11 mouse cellular contexts compared by ENCODE assay signal in genomic region chr2:92967032-92967838, GRCm38 (mm10). TPM values are rescaled to one million over a fixed set of nuclear protein-coding genes. Genes with fewer than 3 reads are reported as not detected.
DNase-seq lines count a peak whose midpoint lies in the region; ATAC-seq and TF ChIP-seq lines count a peak whose summit lies in the region.
"Had no signal": no experiment of that assay in that cellular context is flagged by ENCODE, and none has a peak within 500 bp of the region (broad histone marks: within the 10 kb centered on the region; RNA-seq: fewer than 3 reads in every experiment).

No protein-coding gene starts in this region.

- H3K27ac ChIP-seq in intestine, embryonic 14.5 days (ENCODE audit: low read depth), result no peak overlapping the region
- H3K27ac ChIP-seq in intestine, postnatal 0 days (ENCODE audit: low read depth, low read length), result no peak overlapping the region
- H3K27ac ChIP-seq in hindbrain, embryonic 16.5 days (ENCODE audit: low read depth, low read length), result no peak overlapping the region
- H3K27ac ChIP-seq in stomach, embryonic 16.5 days (ENCODE audit: low read length), result peak overlapping the region; percentile 70
- H3K27ac ChIP-seq in liver, postnatal 0 days (ENCODE audit: low read depth), result no peak overlapping the region
- H3K27ac ChIP-seq: layer of hippocampus, adult 2 months had no signal

- no peak overlapping the region for H3K4me2 ChIP-seq in intestine, embryonic 14.5 days (ENCODE audit: low read length)
- H3K4me2 ChIP-seq in intestine, postnatal 0 days (replicated peaks; ENCODE audit: low read depth), result no peak overlapping the region
- H3K4me2 ChIP-seq in hindbrain, embryonic 16.5 days (ENCODE audit: low read length), result no peak overlapping the region
- H3K4me2 ChIP-seq in stomach, embryonic 16.5 days (ENCODE audit: low read depth, low read length), result 0 out of 2 replicates have a peak overlapping the region, but pooled peaks have one; percentile 7
- H3K4me2 ChIP-seq in liver, postnatal 0 days (ENCODE audit: low read depth, low read length), result no peak overlapping the region

- no peak overlapping the region for H3K9ac ChIP-seq in intestine, embryonic 14.5 days (ENCODE audit: low read length)
- H3K9ac ChIP-seq in intestine, postnatal 0 days (ENCODE audit: low read depth, low read length), result no peak overlapping the region
- H3K9ac ChIP-seq in hindbrain, embryonic 16.5 days (ENCODE audit: low read depth, low read length), result no peak overlapping the region
- 0 out of 2 replicates have a peak overlapping the region, but pooled peaks have one; percentile 31 for H3K9ac ChIP-seq in stomach, embryonic 16.5 days (ENCODE audit: low read length)
- H3K9ac ChIP-seq in liver, postnatal 0 days (replicated peaks), result no peak overlapping the region

- no peaks in the 10 kb centered on the region for H3K9me3 ChIP-seq in intestine, embryonic 14.5 days (ENCODE audit: control insufficient read depth, low read length)
- H3K9me3 ChIP-seq in intestine, postnatal 0 days (ENCODE audit: control insufficient read depth), result no peaks in the 10 kb centered on the region
- no peaks in the 10 kb centered on the region for H3K9me3 ChIP-seq in hindbrain, embryonic 16.5 days (ENCODE audit: control insufficient read depth, low read length)
- no peaks in the 10 kb centered on the region for H3K9me3 ChIP-seq in stomach, embryonic 16.5 days (replicated peaks; ENCODE audit: control insufficient read depth, low read length)
- H3K9me3 ChIP-seq in liver, postnatal 0 days (ENCODE audit: low read length), result no peaks in the 10 kb centered on the region

- TF ChIP-seq CTCF in intestine, postnatal 0 days (IDR thresholded peaks at IDR 0.05; ENCODE audit: low read depth), result no peak
- no peak for TF ChIP-seq CTCF in liver, postnatal 0 days (IDR thresholded peaks at IDR 0.05; ENCODE audit: low read depth)

- peak; percentile 65 for ATAC-seq in intestine, embryonic 14.5 days (replicated peaks; ENCODE audit: low FRiP score, low TSS enrichment, low read depth)
- no peak for ATAC-seq in intestine, postnatal 0 days
- ATAC-seq in hindbrain, embryonic 16.5 days, result 0 out of 2 replicates have a peak, but pooled peaks have one; percentile 37
- ATAC-seq in stomach, embryonic 16.5 days (ENCODE audit: insufficient read depth, low FRiP score), result peak; percentile 72
- ATAC-seq in liver, postnatal 0 days, result no peak

- no peak overlapping the region for H3K4me3 ChIP-seq in intestine, embryonic 14.5 days (ENCODE audit: low read depth, low read length)
- no peak overlapping the region for H3K4me3 ChIP-seq in intestine, postnatal 0 days (ENCODE audit: low read depth, low read length)
- no peak overlapping the region for H3K4me3 ChIP-seq in hindbrain, embryonic 16.5 days (ENCODE audit: low read length)
- H3K4me3 ChIP-seq in stomach, embryonic 16.5 days (replicated peaks; ENCODE audit: low read length), result no peak overlapping the region
- H3K4me3 ChIP-seq in liver, postnatal 0 days (ENCODE audit: low read depth, low read length), result no peak overlapping the region
- H3K4me3 ChIP-seq: layer of hippocampus, adult 2 months; myocyte had no signal

- WGBS in intestine, embryonic 14.5 days, result 20% methylated on average over 10 of the region's 10 CpGs
- WGBS in intestine, postnatal 0 days, result 34% methylated on average over 10 of the region's 10 CpGs
- WGBS in hindbrain, embryonic 16.5 days, result 28% methylated on average over 10 of the region's 10 CpGs
- WGBS in stomach, embryonic 16.5 days, result 21% methylated on average over 10 of the region's 10 CpGs
- 50% methylated on average over 10 of the region's 10 CpGs for WGBS in liver, postnatal 0 days (ENCODE audit: insufficient replicate concordance)

- peaks cover 8% of the 10 kb centered on the region; the same call in 1 of the 2 replicates for H3K4me1 ChIP-seq in intestine, embryonic 14.5 days (replicated peaks; ENCODE audit: control insufficient read depth, insufficient read depth, low read length)
- no peaks in the 10 kb centered on the region for H3K4me1 ChIP-seq in intestine, postnatal 0 days (replicated peaks; ENCODE audit: control insufficient read depth, insufficient read depth, low read length)
- H3K4me1 ChIP-seq in hindbrain, embryonic 16.5 days (ENCODE audit: control insufficient read depth, insufficient read depth, low read depth, low read length), result peaks cover 3% of the 10 kb centered on the region; the same call in 1 of the 2 replicates
- peaks cover 15% of the 10 kb centered on the region for H3K4me1 ChIP-seq in stomach, embryonic 16.5 days (ENCODE audit: control insufficient read depth, insufficient read depth, low read length)
- H3K4me1 ChIP-seq in liver, postnatal 0 days (ENCODE audit: insufficient read depth), result no peaks in the 10 kb centered on the region

- peaks cover 20% of the 10 kb centered on the region for H3K36me3 ChIP-seq in intestine, embryonic 14.5 days (ENCODE audit: control insufficient read depth, insufficient read depth, low read length)
- peaks cover 9% of the 10 kb centered on the region; the same call in 1 of the 2 replicates for H3K36me3 ChIP-seq in intestine, postnatal 0 days (ENCODE audit: control insufficient read depth, insufficient read depth)
- peaks cover 3% of the 10 kb centered on the region for H3K36me3 ChIP-seq in hindbrain, embryonic 16.5 days (ENCODE audit: control insufficient read depth, insufficient read depth, low read length)
- H3K36me3 ChIP-seq in stomach, embryonic 16.5 days (ENCODE audit: control insufficient read depth, insufficient read depth, low read length), result 0 out of 2 replicates have a peak, but pooled peaks cover 10% of the 10 kb centered on the region
- no peaks in the 10 kb centered on the region for H3K36me3 ChIP-seq in liver, postnatal 0 days (replicated peaks; ENCODE audit: insufficient read depth, low read length)

- H3K27me3 ChIP-seq in intestine, embryonic 14.5 days (replicated peaks; ENCODE audit: control insufficient read depth, insufficient read depth, low read length), result no peaks in the 10 kb centered on the region
- H3K27me3 ChIP-seq in intestine, postnatal 0 days (replicated peaks; ENCODE audit: control insufficient read depth, insufficient read depth, low read length), result no peaks in the 10 kb centered on the region
- H3K27me3 ChIP-seq in hindbrain, embryonic 16.5 days (replicated peaks; ENCODE audit: control insufficient read depth, insufficient read depth, low read length), result no peaks in the 10 kb centered on the region
- no peaks in the 10 kb centered on the region for H3K27me3 ChIP-seq in stomach, embryonic 16.5 days (ENCODE audit: control insufficient read depth, insufficient read depth, low read length)
- H3K27me3 ChIP-seq in liver, postnatal 0 days (ENCODE audit: insufficient read depth, low read length), result no peaks in the 10 kb centered on the region

- DNase-seq in intestine, embryonic 14.5 days (ENCODE audit: low spot score), result no peak
- DNase-seq in lung, adult 18-20 months, result peak; percentile 69 to 74
- DNase-seq in cerebellum, adult 18-20 months, result no peak
- DNase-seq in Muller cell, postnatal 12 days (ENCODE audit: inconsistent ontology term), result no peak
- DNase-seq in liver, postnatal 0 days, result no peak
- DNase-seq: thymus, postnatal 4 days had no signal

- TF ChIP-seq EP300 in liver, postnatal 0 days (IDR thresholded peaks at IDR 0.05; ENCODE audit: low read depth), result no peak

RNA-seq across cellular contexts. Expression of gene Syt13, which starts 52.3 kb away (rescaled TPM):
- 4.8 and 7.7 TPM in 2 replicates for polyA plus RNA-seq in intestine, embryonic 14.5 days (2014; fragmentation: Nextera tagmentation; extraction: Ambion mirVana)
- polyA plus RNA-seq in intestine, postnatal 0 days (2015; fragmentation: Nextera tagmentation; extraction: Ambion mirVana), result 1.7 and 2.5 TPM in 2 replicates
- polyA plus RNA-seq in hindbrain, embryonic 16.5 days (2015; fragmentation: Nextera tagmentation; extraction: Ambion mirVana), result 61.7 and 66.6 TPM in 2 replicates
- polyA plus RNA-seq in stomach, embryonic 16.5 days (2015; fragmentation: Nextera tagmentation; extraction: Ambion mirVana), result 12.7 and 12.9 TPM in 2 replicates
- polyA plus RNA-seq in liver, postnatal 0 days (2015; fragmentation: Nextera tagmentation; extraction: Ambion mirVana), result 0.06 and 0.19 TPM in 2 replicates

Comparison
In these comparisons a context has a peak if more than half of its experiments do, and no peak if none do; other contexts are left out.
1. ATAC-seq: peak in intestine, embryonic 14.5 days (single experiment), hindbrain, embryonic 16.5 days (single experiment) and stomach, embryonic 16.5 days (single experiment); none in intestine, postnatal 0 days (single experiment) and liver, postnatal 0 days (single experiment).
2. DNase-seq: peak in lung, adult 18-20 months (2 of 2); none in intestine, embryonic 14.5 days (single experiment), cerebellum, adult 18-20 months (0 of 2), Muller cell, postnatal 12 days (single experiment) and liver, postnatal 0 days (single experiment).